ENCODE assay signal across 10 mouse cellular contexts in the genomic region with DNA sequence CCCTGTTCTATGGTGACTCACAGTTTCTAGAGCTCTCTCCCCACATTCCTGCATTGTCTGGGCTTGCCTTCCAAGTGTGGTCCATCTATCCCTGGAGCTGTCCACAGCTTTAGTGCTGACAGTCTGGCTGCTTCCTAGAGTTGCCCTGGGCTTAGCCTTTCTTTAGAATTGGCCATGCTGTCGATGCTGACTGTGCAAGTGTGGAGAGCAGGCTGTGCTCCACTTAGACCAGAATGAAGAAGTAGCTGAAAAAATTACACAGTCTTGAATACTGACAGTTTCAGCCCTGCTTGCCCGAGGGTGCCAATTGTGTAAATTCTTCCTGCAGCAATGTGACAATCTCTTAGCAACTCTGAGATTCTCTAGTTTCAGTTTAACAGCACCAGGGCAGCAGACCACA.
DNase-seq lines count a peak whose midpoint lies in the region; ATAC-seq lines count a peak whose summit lies in the region.
"Had no signal": no experiment of that assay in that cellular context is flagged by ENCODE, and none has a peak within 500 bp of the region (broad histone marks: within the 10 kb centered on the region; RNA-seq: fewer than 3 reads in every experiment).

No protein-coding gene starts in this region.

- H3K27me3 ChIP-seq in heart, embryonic 11.5 days (ENCODE audit: control insufficient read depth, insufficient read depth, low read length): no peaks in the 10 kb centered on the region
- H3K27me3 ChIP-seq: liver, embryonic 13.5 days had no signal

- no peak overlapping the region for H3K9ac ChIP-seq in heart, embryonic 11.5 days (ENCODE audit: low read depth, low read length)
- H3K9ac ChIP-seq: liver, embryonic 13.5 days had no signal

- 0 out of 2 replicates have a peak, but pooled peaks have one; percentile 55 for ATAC-seq in heart, embryonic 11.5 days (replicated peaks; ENCODE audit: insufficient number of reproducible peaks, low FRiP score, low TSS enrichment)
- ATAC-seq in megakaryocyte progenitor cell, adult 5-6 weeks (replicated peaks; ENCODE audit: poor library complexity): no peak

- H3K4me2 ChIP-seq in heart, embryonic 11.5 days: no peak overlapping the region
- H3K4me2 ChIP-seq: liver, embryonic 13.5 days had no signal

- H3K27ac ChIP-seq in heart, embryonic 11.5 days (ENCODE audit: low read depth, low read length): no peak overlapping the region
- H3K27ac ChIP-seq: liver, embryonic 13.5 days had no signal

- H3K36me3 ChIP-seq in heart, embryonic 11.5 days (ENCODE audit: control insufficient read depth, insufficient read depth, low read length): no peaks in the 10 kb centered on the region
- H3K36me3 ChIP-seq: liver, embryonic 13.5 days had no signal

- no peak for DNase-seq in heart, adult 8-10 months (ENCODE audit: low spot score)
- peak; percentile 13 for DNase-seq in ovary, postnatal 14 days (ENCODE audit: low spot score)
- DNase-seq in ovary, adult 18-20 months (ENCODE audit: low spot score): no peak
- DNase-seq in fibroblast of lung, adult 2 months (ENCODE audit: low read depth): peak; percentile 1
- DNase-seq in mesoderm, embryonic 11.5 days (ENCODE audit: low read depth, low spot score): peak; percentile 81
- no peak for DNase-seq in thymus, postnatal 25 days
- DNase-seq: liver, embryonic 13.5 days had no signal

- no peak overlapping the region for H3K4me3 ChIP-seq in heart, embryonic 11.5 days (ENCODE audit: low read depth, low read length)
- H3K4me3 ChIP-seq: erythroblast, embryonic 14.5 days; liver, embryonic 13.5 days had no signal

- H3K9me3 ChIP-seq in heart, embryonic 11.5 days (replicated peaks; ENCODE audit: control insufficient read depth, low read length): no peaks in the 10 kb centered on the region
- H3K9me3 ChIP-seq: liver, embryonic 13.5 days had no signal

- H3K4me1 ChIP-seq in heart, embryonic 11.5 days (ENCODE audit: control insufficient read depth, insufficient read depth, low read length): no peaks in the 10 kb centered on the region
- H3K4me1 ChIP-seq: liver, embryonic 13.5 days had no signal

- 48% methylated on average over 2 of the region's 2 CpGs for WGBS in heart, embryonic 11.5 days (ENCODE audit: insufficient replicate concordance)

Comparison
In these comparisons a context has a peak if more than half of its experiments do, and no peak if none do; other contexts are left out.
1. DNase-seq: peak in ovary, postnatal 14 days (single experiment), fibroblast of lung, adult 2 months (single experiment) and mesoderm, embryonic 11.5 days (single experiment); none in heart, adult 8-10 months (single experiment), ovary, adult 18-20 months (single experiment) and thymus, postnatal 25 days (single experiment).